Mouse (Mus musculus) left cerebral cortex, adult 11 months (tissue): ENCODE measurements at regions not wholly inside any gene's neighbourhood (a gene's known extent, or its start where the extent isn't known, plus 50 kb on each side); places are given as distances from the start of the nearest gene placed in this dataset.

ENCODE experiments used
- DNase-seq: peaks from one replicate; pipeline ENCODE4 v3.0.0; 2022; ENCODE audit warnings: low spot score

- no peak for DNase-seq
Observed at GRCm38 (mm10) chr12:16139152-16139551, 322.4 kb upstream of the Trib2 start.

GRCm38 (mm10) chr12:16137801-16138200, 321.1 kb upstream of the Trib2 start:
- no peak for DNase-seq

- no peak for DNase-seq
Observed at GRCm38 (mm10) chr12:16136214-16136671, 319.5 kb upstream of the Trib2 start.

GRCm38 (mm10) chr12:16135602-16136213, 319.0 kb upstream of the Trib2 start:
- DNase-seq: peak; percentile 17

GRCm38 (mm10) chr12:16134446-16134845, 317.7 kb upstream of the Trib2 start:
- DNase-seq: no peak

GRCm38 (mm10) chr12:16133253-16133652, 316.5 kb upstream of the Trib2 start:
- no peak for DNase-seq

- no peak for DNase-seq
Observed at GRCm38 (mm10) chr12:16131740-16132077, 315.0 kb upstream of the Trib2 start.

- no peak for DNase-seq
Observed at GRCm38 (mm10) chr12:16131028-16131739, 314.5 kb upstream of the Trib2 start.

GRCm38 (mm10) chr12:16130605-16131004, 313.9 kb upstream of the Trib2 start:
- DNase-seq: no peak

GRCm38 (mm10) chr12:16129923-16130322, 313.2 kb upstream of the Trib2 start:
- DNase-seq: no peak

- DNase-seq: no peak
Observed at GRCm38 (mm10) chr12:16129243-16129642, 312.5 kb upstream of the Trib2 start.

- no peak for DNase-seq
Observed at GRCm38 (mm10) chr12:16124906-16125305, 308.2 kb upstream of the Trib2 start.

- no peak for DNase-seq
Observed at GRCm38 (mm10) chr12:16122353-16123127, 305.8 kb upstream of the Trib2 start.

- DNase-seq: no peak
Observed at GRCm38 (mm10) chr12:16121787-16122186, 305.1 kb upstream of the Trib2 start.

- DNase-seq: no peak
Observed at GRCm38 (mm10) chr12:16118710-16119109, 302.0 kb upstream of the Trib2 start.

- no peak for DNase-seq
Observed at GRCm38 (mm10) chr12:16106946-16107345, 290.2 kb upstream of the Trib2 start.

- no peak for DNase-seq
Observed at GRCm38 (mm10) chr12:16098840-16099239, 282.1 kb upstream of the Trib2 start.

GRCm38 (mm10) chr12:16092643-16093042, 275.9 kb upstream of the Trib2 start:
- DNase-seq: no peak

GRCm38 (mm10) chr12:16091336-16091735, 274.6 kb upstream of the Trib2 start:
- no peak for DNase-seq

- no peak for DNase-seq
Observed at GRCm38 (mm10) chr12:16083176-16083575, 266.5 kb upstream of the Trib2 start.

- DNase-seq: no peak
Observed at GRCm38 (mm10) chr12:16077215-16077614, 260.5 kb upstream of the Trib2 start.

- DNase-seq: no peak
Observed at GRCm38 (mm10) chr12:16075962-16076361, 259.2 kb upstream of the Trib2 start.

- DNase-seq: no peak
Observed at GRCm38 (mm10) chr12:16068940-16069339, 252.2 kb upstream of the Trib2 start.
